17 mouse cellular contexts compared by ENCODE assay signal in the genomic region with DNA sequence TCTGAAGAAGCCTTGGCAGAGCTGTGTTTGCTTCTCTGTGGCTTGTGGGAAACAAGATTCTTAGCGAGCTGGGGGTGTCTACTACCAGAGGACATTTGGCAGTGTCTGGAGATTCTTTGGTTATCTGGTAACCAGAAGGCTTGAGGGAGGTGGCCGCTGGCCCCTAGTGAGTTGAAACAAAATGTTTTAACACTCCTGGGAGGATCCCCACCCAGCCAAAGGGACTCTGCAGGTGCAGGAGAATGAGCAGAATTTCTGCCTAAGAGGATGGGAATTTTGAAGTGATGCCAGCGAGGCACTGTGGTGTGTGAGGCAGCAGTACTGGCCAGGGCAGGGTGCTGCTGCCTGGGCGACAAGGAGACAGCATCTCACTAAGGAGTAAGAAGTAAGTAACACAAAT. TPM values are rescaled to one million over a fixed set of nuclear protein-coding genes. Genes with fewer than 3 reads are reported as not detected.
DNase-seq lines count a peak whose midpoint lies in the region; ATAC-seq and TF ChIP-seq lines count a peak whose summit lies in the region.
"Had no signal": no experiment of that assay in that cellular context is flagged by ENCODE, and none has a peak within 500 bp of the region (broad histone marks: within the 10 kb centered on the region; RNA-seq: fewer than 3 reads in every experiment).

No protein-coding gene starts in this region.

- no peak overlapping the region for H3K27ac ChIP-seq in gastrocnemius, adult 2 months
- no peak overlapping the region for H3K27ac ChIP-seq in kidney, embryonic 16.5 days (ENCODE audit: low read length)
- 0 out of 2 replicates have a peak overlapping the region, but pooled peaks have one; percentile 39 for H3K27ac ChIP-seq in liver, embryonic 16.5 days (ENCODE audit: low read length)
- H3K27ac ChIP-seq in left cerebral cortex, adult 2 months: no peak overlapping the region
- H3K27ac ChIP-seq: hindbrain, embryonic 15.5 days; limb, embryonic 10.5 days; midbrain, embryonic 15.5 days had no signal

- intact Hi-C loops in gastrocnemius, adult 2 months (cut with DNase I): no loop called here
- intact Hi-C loops in gastrocnemius, postnatal 36 days (cut with DNase I): no loop called here
- intact Hi-C loops in left cerebral cortex, adult 2 months (cut with DNase I): loop anchor here (5.0 kb wide), 1 partner anchor 137 kb away; no protein-coding TSS in a partner anchor

- H3K27me3 ChIP-seq in kidney, embryonic 16.5 days (ENCODE audit: insufficient read depth, low read length): no peaks in the 10 kb centered on the region
- H3K27me3 ChIP-seq in Patski: no peaks in the 10 kb centered on the region
- no peaks in the 10 kb centered on the region for H3K27me3 ChIP-seq in liver, embryonic 16.5 days (ENCODE audit: control insufficient read depth, insufficient read depth, low read depth, low read length)
- H3K27me3 ChIP-seq: hindbrain, embryonic 15.5 days; midbrain, embryonic 15.5 days had no signal

- H3K4me1 ChIP-seq in kidney, embryonic 16.5 days (ENCODE audit: insufficient read depth, low read length): no peaks in the 10 kb centered on the region
- H3K4me1 ChIP-seq in liver, embryonic 16.5 days (ENCODE audit: control insufficient read depth, low read depth, low read length): peaks cover 15% of the 10 kb centered on the region
- H3K4me1 ChIP-seq: hindbrain, embryonic 15.5 days; limb, embryonic 10.5 days; midbrain, embryonic 15.5 days had no signal

- 0 out of 2 replicates have a peak, but pooled peaks cover 6% of the 10 kb centered on the region for H3K9me3 ChIP-seq in kidney, embryonic 16.5 days (ENCODE audit: low read length)
- H3K9me3 ChIP-seq in liver, embryonic 16.5 days (replicated peaks; ENCODE audit: control insufficient read depth, low read length): no peaks in the 10 kb centered on the region
- H3K9me3 ChIP-seq: hindbrain, embryonic 15.5 days; limb, embryonic 10.5 days; midbrain, embryonic 15.5 days had no signal

- WGBS in kidney, embryonic 16.5 days: 68% methylated on average over 4 of the region's 4 CpGs
- 49% methylated on average over 4 of the region's 4 CpGs for WGBS in liver, embryonic 16.5 days (ENCODE audit: insufficient replicate concordance)

- DNase-seq in gastrocnemius, adult 2 months: peak; percentile 25
- no peak for DNase-seq in gastrocnemius, postnatal 36 days
- peak; percentile 52 to 73 for DNase-seq in kidney, postnatal 25 days
- DNase-seq in Patski (ENCODE audit: low read depth, low spot score): peak; percentile 48
- no peak for DNase-seq in ovary, adult 18-20 months (ENCODE audit: low spot score)
- DNase-seq in left cerebral cortex, adult 2 months (ENCODE audit: extremely low spot score in 1 of 2, low spot score in 2 of 2): no peak
- DNase-seq: adrenal gland, postnatal 10 days; cerebellum, adult 18-20 months; layer of hippocampus, postnatal 36 days; lung, adult 2 months; right cerebral cortex, postnatal 25 days; thymus, adult 2 months had no signal

- no peak overlapping the region for H3K9ac ChIP-seq in kidney, embryonic 16.5 days (replicated peaks; ENCODE audit: low read length)
- H3K9ac ChIP-seq in liver, embryonic 16.5 days (ENCODE audit: low read depth, low read length): no peak overlapping the region
- H3K9ac ChIP-seq: hindbrain, embryonic 15.5 days; midbrain, embryonic 15.5 days had no signal

- H3K4me3 ChIP-seq in gastrocnemius, adult 2 months: no peak overlapping the region
- no peak overlapping the region for H3K4me3 ChIP-seq in kidney, embryonic 16.5 days (ENCODE audit: low read length)
- no peak overlapping the region for H3K4me3 ChIP-seq in liver, embryonic 16.5 days (ENCODE audit: low read depth, low read length)
- H3K4me3 ChIP-seq in left cerebral cortex, adult 2 months: no peak overlapping the region
- H3K4me3 ChIP-seq: hindbrain, embryonic 15.5 days; limb, embryonic 10.5 days; midbrain, embryonic 15.5 days had no signal

- TF ChIP-seq CTCF in gastrocnemius, adult 2 months (IDR thresholded peaks at IDR 0.05): no peak
- TF ChIP-seq CTCF in Patski (IDR thresholded peaks at IDR 0.05): no peak
- TF ChIP-seq CTCF in left cerebral cortex, adult 2 months (IDR thresholded peaks at IDR 0.05): no peak

- POLR2A ChIA-PET in Patski (lab: Charles Lee): interaction anchor here (0.6 kb wide), 1 partner anchor 15 kb away, joined by 4 read pairs; no protein-coding TSS in a partner anchor

- in situ Hi-C loops in Patski (cut with MboI; ENCODE audit: low pct_unique_long_range_greater_than_20kb): no loop called here

- CTCF ChIA-PET in Patski (lab: Charles Lee): no interaction called here

- ATAC-seq in kidney, embryonic 16.5 days (ENCODE audit: low FRiP score, low TSS enrichment): no peak
- ATAC-seq in Patski: peak; percentile 21
- ATAC-seq in liver, embryonic 16.5 days (ENCODE audit: low read depth): no peak
- ATAC-seq: midbrain, embryonic 15.5 days had no signal

- H3K36me3 ChIP-seq in kidney, embryonic 16.5 days (ENCODE audit: insufficient read depth, low read length): no peaks in the 10 kb centered on the region
- H3K36me3 ChIP-seq in liver, embryonic 16.5 days (ENCODE audit: control insufficient read depth, insufficient read depth): no peaks in the 10 kb centered on the region
- H3K36me3 ChIP-seq: hindbrain, embryonic 15.5 days; limb, embryonic 10.5 days; midbrain, embryonic 15.5 days had no signal

- H3K4me2 ChIP-seq in kidney, embryonic 16.5 days (replicated peaks; ENCODE audit: low read depth, low read length): no peak overlapping the region
- no peak overlapping the region for H3K4me2 ChIP-seq in liver, embryonic 16.5 days (ENCODE audit: low read depth, low read length)
- H3K4me2 ChIP-seq: hindbrain, embryonic 15.5 days; midbrain, embryonic 15.5 days had no signal

RNA-seq across cellular contexts. Expression of a gene that starts 47.0 kb away (rescaled TPM):
- 10 to 100 TPM; 19.9 to 34.9 TPM for total RNA-seq in gastrocnemius, adult 2 months (2021)
- total RNA-seq in gastrocnemius, postnatal 36 days (2021): 10 to 100 TPM; 29.5 to 30.6 TPM
- 4.6 and 5.7 TPM in 2 replicates for polyA plus RNA-seq in kidney, embryonic 16.5 days (2015; fragmentation: Nextera tagmentation; extraction: Ambion mirVana)
- polyA plus RNA-seq in Patski (2021): 32.4 TPM
- polyA plus RNA-seq in liver, embryonic 16.5 days (2015; fragmentation: Nextera tagmentation; extraction: Ambion mirVana): 5.2 and 5.9 TPM in 2 replicates
- total RNA-seq in left cerebral cortex, adult 2 months (2021): 10 to 100 TPM; 34.7 to 39.5 TPM

Comparison
In these comparisons a context has a peak if more than half of its experiments do, and no peak if none do; other contexts are left out.
1. DNase-seq: peak in gastrocnemius, adult 2 months (single experiment), kidney, postnatal 25 days (2 of 2) and Patski (single experiment); none in gastrocnemius, postnatal 36 days (0 of 2), ovary, adult 18-20 months (single experiment) and left cerebral cortex, adult 2 months (0 of 2).